Mouse (Mus musculus) bone marrow macrophage, adult 2 months (primary cell): ENCODE measurements at regions not wholly inside any gene's neighbourhood (a gene's known extent, or its start where the extent isn't known, plus 50 kb on each side); places are given as distances from the start of the nearest gene placed in this dataset.

Experiments used
- CTCF ChIP-seq: IDR thresholded peaks from 2 replicates; pipeline ENCODE4 v1.5.1; 2012; ENCODE audit warnings: low read depth, mild to moderate bottlenecking, low read length, moderate library complexity
- POLR2A ChIP-seq: IDR thresholded peaks from 2 replicates; pipeline ENCODE4 v1.6.1; 2012; ENCODE audit warnings: mild to moderate bottlenecking, low read depth, low read length, borderline replicate concordance

- TF ChIP-seq POLR2A: no peak
- TF ChIP-seq CTCF: no peak
Observed at GRCm38 (mm10) chr2:169008333-169008732, 52.9 kb upstream of the Zfp64 start.
